Mouse (Mus musculus): ENCODE measurements around the gene Flot2.

Flot2 gene

DNA sequence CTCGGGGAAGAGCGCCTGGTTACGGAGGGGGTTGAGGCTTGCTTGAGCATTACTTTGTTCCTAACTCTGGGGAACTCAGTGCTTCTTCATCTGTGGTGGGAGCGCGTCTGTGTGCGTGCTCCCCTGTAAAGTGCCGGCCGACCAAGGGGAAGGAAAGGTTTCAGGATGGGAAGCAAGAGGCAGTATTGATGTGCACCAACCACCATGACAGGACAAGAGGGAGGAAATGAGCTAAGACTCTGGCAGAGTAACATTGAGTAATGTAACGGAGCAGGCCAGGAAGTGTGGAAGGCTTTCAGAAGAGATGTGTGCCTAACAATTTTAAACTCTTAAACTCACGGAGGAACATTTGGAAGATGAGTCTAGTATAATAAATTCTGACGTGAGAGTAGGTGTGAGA, 63.0 kb downstream of the Flot2 start:
- no peak for DNase-seq (ENCODE audit: low read depth in 2 of 2, low spot score in 2 of 2)

DNA sequence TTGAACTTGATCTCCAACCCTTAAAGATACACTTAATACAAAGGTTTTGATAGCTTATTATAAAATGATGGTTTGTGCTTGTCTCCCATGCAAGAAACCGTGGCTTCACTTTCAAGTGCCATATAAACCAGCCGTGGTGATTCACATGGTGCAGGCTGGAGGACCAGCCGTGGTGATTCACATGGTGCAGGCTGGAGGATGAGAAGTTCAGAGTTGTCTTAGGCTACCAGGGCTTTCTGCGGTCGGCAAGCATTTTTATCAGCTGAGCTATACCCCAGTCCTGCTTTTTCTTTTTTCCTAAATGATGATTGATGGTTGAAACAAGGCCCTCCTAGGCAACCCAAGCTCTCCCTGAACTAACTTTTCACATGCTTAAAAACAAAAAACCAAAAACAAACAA, 64.4 kb downstream of the Flot2 start:
- DNase-seq (ENCODE audit: low read depth in 2 of 2, low spot score in 2 of 2) = no peak

DNA sequence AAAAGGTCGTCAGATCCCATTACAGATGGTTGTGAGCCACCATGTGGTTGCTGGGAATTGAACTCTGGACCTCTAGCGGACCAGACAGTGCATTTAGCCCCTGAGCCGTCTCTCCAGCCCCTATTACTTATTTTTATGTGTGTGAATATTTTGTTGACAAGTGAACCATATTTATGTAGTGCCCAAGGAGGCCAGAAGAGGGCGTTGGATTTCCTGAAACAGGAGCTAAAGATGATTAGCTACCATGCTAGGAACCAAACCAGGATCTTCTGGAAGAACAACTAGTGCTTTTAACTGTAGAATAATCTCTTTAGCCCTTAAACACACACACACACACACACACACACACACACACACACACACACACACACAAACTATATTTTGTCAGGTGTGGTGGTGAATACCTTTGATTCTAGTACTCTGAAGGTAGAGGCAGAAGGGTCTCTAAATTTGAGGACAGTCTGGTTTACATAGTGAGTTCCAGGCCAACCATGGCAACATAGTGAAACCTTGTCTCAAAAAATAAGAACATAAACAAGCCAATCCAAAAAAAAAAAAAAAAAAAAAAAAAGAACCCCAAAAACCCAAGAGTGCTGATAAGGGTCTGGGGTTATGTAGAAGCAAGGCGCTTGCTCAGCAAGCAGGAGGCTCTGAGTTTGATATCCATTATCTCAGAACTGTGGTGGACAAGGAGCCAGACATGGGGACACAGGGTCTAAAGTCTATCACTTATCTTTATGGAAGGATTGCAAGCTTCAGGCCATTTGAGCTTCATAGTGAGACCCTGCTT, 65.4 kb downstream of the Flot2 start:
- peak in 1 of 2 experiments; percentile 15 for DNase-seq (ENCODE audit: low read depth in 2 of 2, low spot score in 2 of 2)

DNA sequence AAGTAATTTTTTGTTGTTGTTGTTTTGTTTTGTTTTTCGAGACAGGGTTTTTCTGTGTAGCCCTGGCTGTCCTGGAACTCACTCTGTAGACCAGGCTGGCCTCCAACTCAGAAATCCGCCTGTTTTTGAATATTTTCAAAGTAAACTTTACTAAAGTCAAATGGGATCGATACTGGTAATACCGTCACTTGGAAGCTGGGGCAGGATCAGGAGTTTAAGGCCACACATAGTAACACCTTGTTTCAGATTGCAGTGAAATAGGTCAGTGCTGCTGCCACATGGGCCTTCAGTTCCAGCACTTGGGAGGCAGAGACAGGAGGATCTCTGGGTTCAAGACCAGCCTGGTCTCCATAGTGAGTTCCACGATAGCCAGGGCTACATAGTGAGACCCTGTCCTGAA, 66.8 kb downstream of the Flot2 start:
- no peak for DNase-seq (ENCODE audit: low read depth in 2 of 2, low spot score in 2 of 2)
